Mouse (Mus musculus): ENCODE measurements around the gene Nhlh2. TPM values are rescaled to one million over a fixed set of nuclear protein-coding genes. Genes with fewer than 3 reads are reported as not detected.

The Nhlh2 gene
- 0.09 TPM in 1 of 2 replicates, not detected in the other for polyA plus RNA-seq (2015; fragmentation: Nextera tagmentation; extraction: Ambion mirVana)

DNA sequence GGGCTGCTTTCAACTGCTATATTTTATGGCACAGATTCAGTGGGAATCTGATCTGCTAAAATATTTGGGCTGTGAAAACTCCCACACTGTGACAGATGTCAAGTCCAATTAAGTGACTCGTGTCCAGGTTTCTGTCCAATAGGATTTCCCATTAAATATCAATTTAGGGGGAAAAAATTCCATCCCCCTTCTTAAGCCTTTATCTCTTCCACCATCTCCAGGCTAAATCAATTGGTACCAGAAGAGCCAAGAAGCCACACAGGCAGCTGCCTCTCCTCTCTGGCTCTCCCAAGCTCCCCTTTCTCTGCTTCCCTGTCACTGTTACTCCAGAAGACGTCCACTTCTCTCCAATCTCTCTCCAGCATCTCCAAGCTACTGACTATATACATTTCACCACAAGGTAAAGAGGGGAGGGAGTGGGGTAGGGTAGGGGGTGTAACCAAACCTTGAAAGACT is at the start of gene Nhlh2:
Gene Nhlh2 (plus strand): TSS at position 151 of the 456 bp plus-strand sequence.
- Histone ChIP-seq H3K9me3 (ENCODE audit: control insufficient read depth, low read length) (no peaks in the 10 kb centered on the region), H3K27me3 (replicated peaks; ENCODE audit: control insufficient read depth, insufficient read depth, low read length) (peaks cover 49% of the 10 kb centered on the region), H3K27ac (ENCODE audit: low read length) (no peak within 1 kb of the TSS), H3K9ac (ENCODE audit: low read depth, low read length) (no peak within 1 kb of the TSS), H3K36me3 (ENCODE audit: control insufficient read depth, insufficient read depth, low read length) (no peaks in the 10 kb centered on the region), H3K4me2 (ENCODE audit: low read depth, low read length) (no peak within 1 kb of the TSS), H3K4me1 (ENCODE audit: control insufficient read depth, insufficient read depth, low read length) (peaks cover 19% of the 10 kb centered on the region), H3K4me3 (ENCODE audit: low read length) (no peak within 1 kb of the TSS)
- ATAC-seq: no peak
- 29% methylated on average over 2 of the region's 2 CpGs for WGBS

DNA sequence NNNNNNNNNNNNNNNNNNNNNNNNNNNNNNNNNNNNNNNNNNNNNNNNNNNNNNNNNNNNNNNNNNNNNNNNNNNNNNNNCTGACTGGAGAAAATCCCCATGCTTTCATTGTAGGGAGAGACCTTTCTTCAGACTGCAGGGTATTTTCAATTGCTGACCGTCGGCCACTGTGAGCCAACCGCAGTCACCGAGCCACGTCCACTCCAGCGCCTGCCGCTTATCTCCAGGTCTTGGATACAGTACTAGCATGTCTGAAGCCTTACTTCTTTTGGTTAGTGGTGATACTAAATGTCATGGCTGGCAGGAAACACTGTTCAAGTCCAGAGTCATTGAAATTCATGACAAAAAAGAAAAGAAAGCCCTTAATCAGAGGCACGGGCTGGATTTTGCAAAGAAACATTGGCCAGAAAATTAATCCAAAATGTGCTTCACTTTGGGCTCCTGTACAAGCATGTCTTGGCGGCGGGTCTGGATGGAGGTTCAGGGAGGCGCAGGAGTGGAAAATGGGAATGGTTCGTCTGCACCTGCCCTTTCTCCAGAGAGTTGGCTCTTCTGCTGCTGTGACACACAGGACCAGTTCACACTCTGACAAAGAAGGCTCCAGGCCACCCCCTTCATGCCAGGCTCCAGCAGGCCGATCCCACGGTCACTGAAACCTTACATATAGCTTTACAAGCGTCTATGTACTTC is 48.6 kb upstream of the Nhlh2 start:
- Histone ChIP-seq H3K27me3 (replicated peaks; ENCODE audit: control insufficient read depth, insufficient read depth, low read length) (no peaks in the 10 kb centered on the region), H3K4me3 (ENCODE audit: low read length) (no peak overlapping the region), H3K4me1 (ENCODE audit: control insufficient read depth, insufficient read depth, low read length) (no peaks in the 10 kb centered on the region), H3K27ac (ENCODE audit: low read length) (no peak overlapping the region), H3K36me3 (ENCODE audit: control insufficient read depth, insufficient read depth, low read length) (no peaks in the 10 kb centered on the region), H3K9ac (ENCODE audit: low read depth, low read length) (no peak overlapping the region), H3K9me3 (ENCODE audit: control insufficient read depth, low read length) (no peaks in the 10 kb centered on the region), H3K4me2 (ENCODE audit: low read depth, low read length) (no peak overlapping the region)
- ATAC-seq: no peak
- 94% methylated on average over 15 of the region's 15 CpGs for WGBS

DNA sequence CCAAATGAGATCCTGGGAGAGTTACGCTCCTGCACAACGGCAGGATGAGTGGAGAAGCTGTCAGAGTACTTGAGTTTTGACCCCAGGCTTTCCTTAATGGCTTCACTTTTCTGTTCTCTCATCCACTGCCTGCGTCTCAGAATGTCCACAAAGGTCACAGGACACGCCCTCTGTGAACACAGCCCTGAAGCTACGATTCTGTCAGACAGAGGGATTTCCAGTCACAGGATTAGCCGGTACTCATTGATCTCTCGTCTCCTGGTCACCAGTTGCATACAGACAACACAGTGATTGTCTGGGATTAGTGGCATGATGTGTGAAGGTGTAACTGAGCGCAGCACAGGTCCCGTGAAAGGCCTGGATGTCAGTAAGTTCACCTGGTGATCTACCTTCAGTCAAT is 46.4 kb upstream of the Nhlh2 start:
- no peak overlapping the region for H3K9ac ChIP-seq (ENCODE audit: low read depth, low read length)
- no peak overlapping the region for H3K27ac ChIP-seq (ENCODE audit: low read length)
- ATAC-seq: no peak
- no peak overlapping the region for H3K4me2 ChIP-seq (ENCODE audit: low read depth, low read length)
- H3K4me3 ChIP-seq (ENCODE audit: low read length): no peak overlapping the region
- H3K27me3 ChIP-seq (replicated peaks; ENCODE audit: control insufficient read depth, insufficient read depth, low read length): no peaks in the 10 kb centered on the region
- H3K9me3 ChIP-seq (ENCODE audit: control insufficient read depth, low read length): 0 out of 2 replicates have a peak, but pooled peaks cover under 1% of the 10 kb centered on the region
- H3K4me1 ChIP-seq (ENCODE audit: control insufficient read depth, insufficient read depth, low read length): no peaks in the 10 kb centered on the region
- 27% methylated on average over 9 of the region's 9 CpGs for WGBS
- no peaks in the 10 kb centered on the region for H3K36me3 ChIP-seq (ENCODE audit: control insufficient read depth, insufficient read depth, low read length)

DNA sequence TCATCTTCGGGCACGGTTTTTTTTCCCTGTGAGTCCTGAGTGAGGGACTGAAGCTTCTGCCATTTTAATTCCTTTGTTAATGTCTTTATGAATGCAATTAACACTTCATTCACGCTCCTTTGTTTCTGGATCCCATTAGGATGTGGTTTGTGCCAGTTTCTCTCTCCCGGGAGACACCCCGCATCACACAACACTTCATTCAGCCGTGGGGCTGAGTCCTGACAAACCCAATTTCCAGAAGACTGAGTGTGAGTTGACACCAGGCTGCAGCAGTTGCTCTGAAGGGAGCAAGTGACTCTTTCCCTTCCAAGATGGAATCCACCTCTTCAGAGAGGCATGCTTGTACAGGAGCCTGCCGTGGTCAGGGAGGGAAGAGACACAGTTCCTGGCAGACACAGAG is 45.5 kb upstream of the Nhlh2 start:
- 75% methylated on average over 7 of the region's 7 CpGs for WGBS
- no peaks in the 10 kb centered on the region for H3K27me3 ChIP-seq (replicated peaks; ENCODE audit: control insufficient read depth, insufficient read depth, low read length)
- H3K9me3 ChIP-seq (ENCODE audit: control insufficient read depth, low read length): 0 out of 2 replicates have a peak, but pooled peaks cover 3% of the 10 kb centered on the region
- no peaks in the 10 kb centered on the region for H3K36me3 ChIP-seq (ENCODE audit: control insufficient read depth, insufficient read depth, low read length)
- no peak overlapping the region for H3K4me3 ChIP-seq (ENCODE audit: low read length)
- no peaks in the 10 kb centered on the region for H3K4me1 ChIP-seq (ENCODE audit: control insufficient read depth, insufficient read depth, low read length)
- ATAC-seq: no peak
- H3K4me2 ChIP-seq (ENCODE audit: low read depth, low read length): no peak overlapping the region
- no peak overlapping the region for H3K27ac ChIP-seq (ENCODE audit: low read length)
- H3K9ac ChIP-seq (ENCODE audit: low read depth, low read length): no peak overlapping the region

DNA sequence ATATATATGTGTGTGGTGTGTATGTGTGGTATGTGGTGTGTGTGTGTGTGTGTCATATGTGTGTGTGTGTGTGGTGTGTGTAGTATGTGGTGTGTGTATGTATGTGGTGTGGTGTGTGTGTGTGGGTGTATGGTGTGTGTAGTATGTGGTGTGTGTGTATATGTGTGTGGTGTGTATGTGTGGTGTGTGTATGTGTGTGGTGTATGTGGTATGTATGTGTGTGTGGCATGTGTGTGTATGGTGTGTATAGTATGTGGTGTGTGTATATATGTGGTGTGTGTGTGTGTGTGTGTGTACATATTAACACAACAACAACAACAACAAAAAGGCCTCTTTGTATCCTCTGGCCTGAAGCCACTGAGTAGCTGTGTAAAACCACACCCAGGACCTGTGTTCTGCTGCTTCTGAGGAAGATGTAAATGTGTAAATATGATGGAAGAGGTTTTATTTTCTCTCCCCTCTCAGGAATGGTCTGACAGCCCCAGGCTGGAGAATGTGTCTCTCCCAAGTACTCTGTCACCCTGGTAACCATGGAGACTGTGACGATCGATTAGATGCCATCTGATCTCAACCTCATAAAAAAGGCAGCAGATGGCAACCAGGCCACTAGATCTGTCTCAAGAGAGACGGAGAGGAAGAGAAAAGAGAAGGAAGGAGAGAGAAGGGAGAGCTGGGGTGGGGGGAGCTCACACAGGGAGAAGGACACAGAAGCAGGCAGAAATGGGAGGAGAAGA is 42.9 kb upstream of the Nhlh2 start:
- no peak for ATAC-seq
- H3K36me3 ChIP-seq (ENCODE audit: control insufficient read depth, insufficient read depth, low read length): no peaks in the 10 kb centered on the region
- WGBS: 16% methylated on average over 3 of the region's 3 CpGs
- H3K4me1 ChIP-seq (ENCODE audit: control insufficient read depth, insufficient read depth, low read length): no peaks in the 10 kb centered on the region
- no peak overlapping the region for H3K4me2 ChIP-seq (ENCODE audit: low read depth, low read length)
- no peaks in the 10 kb centered on the region for H3K27me3 ChIP-seq (replicated peaks; ENCODE audit: control insufficient read depth, insufficient read depth, low read length)
- no peak overlapping the region for H3K4me3 ChIP-seq (ENCODE audit: low read length)
- no peak overlapping the region for H3K9ac ChIP-seq (ENCODE audit: low read depth, low read length)
- 0 out of 2 replicates have a peak, but pooled peaks cover 3% of the 10 kb centered on the region for H3K9me3 ChIP-seq (ENCODE audit: control insufficient read depth, low read length)
- no peak overlapping the region for H3K27ac ChIP-seq (ENCODE audit: low read length)

DNA sequence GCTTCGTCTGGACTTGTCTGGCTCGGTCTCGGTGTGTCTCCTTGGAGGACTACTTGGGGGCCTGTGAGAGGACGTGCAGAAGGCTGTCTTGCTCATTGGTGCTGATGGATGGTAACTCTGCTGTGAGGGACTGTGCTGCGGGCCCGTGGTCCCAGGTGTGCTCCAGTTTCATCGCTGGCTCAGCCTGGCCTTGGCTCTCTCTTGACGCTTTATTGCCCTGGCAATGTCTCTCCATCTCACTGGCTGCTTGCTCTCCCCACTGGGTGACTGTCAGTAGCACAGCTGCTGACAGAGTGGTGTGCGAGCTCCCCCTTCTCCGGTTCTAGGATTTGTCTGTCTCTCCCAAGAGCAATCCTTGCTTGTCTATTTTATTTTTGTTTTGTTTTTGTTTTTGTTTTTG is 34.5 kb upstream of the Nhlh2 start:
- Histone ChIP-seq H3K4me3 (ENCODE audit: low read length) (no peak overlapping the region), H3K4me2 (ENCODE audit: low read depth, low read length) (no peak overlapping the region), H3K9me3 (ENCODE audit: control insufficient read depth, low read length) (no peaks in the 10 kb centered on the region), H3K9ac (ENCODE audit: low read depth, low read length) (no peak overlapping the region), H3K27me3 (replicated peaks; ENCODE audit: control insufficient read depth, insufficient read depth, low read length) (no peaks in the 10 kb centered on the region), H3K4me1 (ENCODE audit: control insufficient read depth, insufficient read depth, low read length) (no peaks in the 10 kb centered on the region), H3K27ac (ENCODE audit: low read length) (no peak overlapping the region), H3K36me3 (ENCODE audit: control insufficient read depth, insufficient read depth, low read length) (no peaks in the 10 kb centered on the region)
- ATAC-seq: no peak
- WGBS: 77% methylated on average over 10 of the region's 10 CpGs

DNA sequence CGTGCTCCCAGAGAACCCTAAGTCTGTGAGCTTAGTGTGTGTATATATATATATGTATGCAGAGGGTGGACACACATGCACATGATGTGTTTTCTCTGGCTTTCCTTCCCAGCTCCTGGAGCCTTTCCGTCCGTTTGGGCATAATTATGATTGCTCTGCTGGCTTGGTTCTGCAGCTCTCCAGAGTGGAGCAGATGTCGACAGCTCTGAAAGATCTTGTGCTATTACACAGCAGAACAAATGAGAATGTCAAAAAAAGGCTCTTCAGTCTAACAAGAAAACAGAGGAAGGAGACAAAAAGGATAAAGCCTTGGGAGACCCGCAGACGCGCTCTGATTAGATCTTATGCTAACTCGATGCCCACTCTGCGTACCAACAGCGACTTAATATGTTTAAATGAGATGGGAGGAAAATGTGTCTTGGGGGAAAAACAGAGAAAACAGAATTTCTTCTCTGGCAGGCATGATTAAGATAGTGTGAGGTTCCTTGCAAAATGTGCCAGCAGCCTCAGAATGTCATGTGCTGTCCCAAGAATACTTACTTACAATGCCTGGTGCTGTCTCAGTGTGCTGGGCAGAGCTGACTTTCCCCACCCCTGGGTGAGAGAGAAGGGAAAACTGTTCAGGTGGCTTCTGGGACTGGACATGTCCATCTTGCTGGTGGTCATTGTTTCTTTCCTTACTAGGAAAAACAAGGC is 31.4 kb upstream of the Nhlh2 start:
- Histone ChIP-seq H3K27me3 (replicated peaks; ENCODE audit: control insufficient read depth, insufficient read depth, low read length) (no peaks in the 10 kb centered on the region), H3K4me1 (ENCODE audit: control insufficient read depth, insufficient read depth, low read length) (no peaks in the 10 kb centered on the region), H3K4me2 (ENCODE audit: low read depth, low read length) (no peak overlapping the region), H3K9ac (ENCODE audit: low read depth, low read length) (no peak overlapping the region), H3K9me3 (ENCODE audit: control insufficient read depth, low read length) (no peaks in the 10 kb centered on the region), H3K27ac (ENCODE audit: low read length) (no peak overlapping the region), H3K36me3 (ENCODE audit: control insufficient read depth, insufficient read depth, low read length) (no peaks in the 10 kb centered on the region), H3K4me3 (ENCODE audit: low read length) (no peak overlapping the region)
- ATAC-seq: no peak
- 81% methylated on average over 10 of the region's 10 CpGs for WGBS

DNA sequence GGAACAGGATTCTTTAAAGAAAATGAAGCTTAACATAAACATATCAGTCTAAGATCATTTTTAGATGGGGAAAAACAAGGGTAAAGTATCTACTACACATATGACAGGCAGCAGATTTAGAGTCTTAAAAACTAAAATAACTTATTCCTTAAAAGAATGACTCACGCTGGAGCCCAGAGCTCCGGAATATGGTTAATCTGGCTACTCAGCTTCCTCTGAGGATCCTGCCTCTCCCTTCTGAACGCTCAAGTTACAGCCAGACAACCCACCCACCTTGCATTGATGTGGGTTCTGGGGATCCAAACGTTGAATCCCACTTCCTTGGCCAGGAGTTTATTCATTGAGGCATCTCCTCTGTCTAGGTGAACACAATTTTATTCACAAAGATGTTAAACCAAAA is 26.0 kb upstream of the Nhlh2 start:
- Histone ChIP-seq H3K36me3 (ENCODE audit: control insufficient read depth, insufficient read depth, low read length) (no peaks in the 10 kb centered on the region), H3K27me3 (replicated peaks; ENCODE audit: control insufficient read depth, insufficient read depth, low read length) (no peaks in the 10 kb centered on the region), H3K4me2 (ENCODE audit: low read depth, low read length) (no peak overlapping the region), H3K4me1 (ENCODE audit: control insufficient read depth, insufficient read depth, low read length) (no peaks in the 10 kb centered on the region), H3K9me3 (ENCODE audit: control insufficient read depth, low read length) (no peaks in the 10 kb centered on the region), H3K9ac (ENCODE audit: low read depth, low read length) (no peak overlapping the region), H3K27ac (ENCODE audit: low read length) (no peak overlapping the region), H3K4me3 (ENCODE audit: low read length) (no peak overlapping the region)
- ATAC-seq: no peak
- 57% methylated on average over 4 of the region's 4 CpGs for WGBS

DNA sequence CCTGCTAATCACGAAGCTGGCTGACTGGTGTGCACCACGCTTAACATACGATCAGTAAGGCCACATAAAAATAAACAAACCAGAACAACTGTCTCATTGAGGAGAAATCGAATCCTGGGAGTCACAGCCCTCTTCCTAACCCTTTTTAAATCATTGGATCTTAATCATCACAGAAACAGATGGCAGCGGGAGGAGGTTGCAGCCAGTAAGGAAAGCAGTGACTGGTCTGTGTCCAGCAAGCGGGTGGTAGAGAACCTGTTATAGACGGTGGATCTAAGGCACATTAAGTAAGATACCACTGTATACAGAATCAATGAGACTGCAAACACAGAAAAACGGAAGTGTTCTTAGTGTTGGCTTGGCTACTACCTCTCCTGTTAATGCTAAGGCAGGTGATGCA is 24.2 kb upstream of the Nhlh2 start:
- no peaks in the 10 kb centered on the region for H3K36me3 ChIP-seq (ENCODE audit: control insufficient read depth, insufficient read depth, low read length)
- no peak overlapping the region for H3K27ac ChIP-seq (ENCODE audit: low read length)
- H3K9me3 ChIP-seq (ENCODE audit: control insufficient read depth, low read length): no peaks in the 10 kb centered on the region
- H3K27me3 ChIP-seq (replicated peaks; ENCODE audit: control insufficient read depth, insufficient read depth, low read length): no peaks in the 10 kb centered on the region
- no peak overlapping the region for H3K4me2 ChIP-seq (ENCODE audit: low read depth, low read length)
- H3K9ac ChIP-seq (ENCODE audit: low read depth, low read length): no peak overlapping the region
- 67% methylated on average over 8 of the region's 8 CpGs for WGBS
- H3K4me1 ChIP-seq (ENCODE audit: control insufficient read depth, insufficient read depth, low read length): no peaks in the 10 kb centered on the region
- H3K4me3 ChIP-seq (ENCODE audit: low read length): no peak overlapping the region
- ATAC-seq: no peak

Measured in intestine, embryonic 16.5 days (tissue).